Mouse (Mus musculus) gastrocnemius, postnatal 10 days (tissue): ENCODE results near the gene Atp8b5. TPM values are rescaled to one million over a fixed set of nuclear protein-coding genes. Genes with fewer than 3 reads are reported as not detected.

Source experiments
- DNase-seq: peaks from one replicate; pipeline ENCODE4 v3.0.0; 2021; ENCODE audit warnings: mixed read lengths
- long read RNA-seq, 2 experiments: library from polyadenylated mRNA; stranded (forward); transcript quantifications; one replicate each; pipeline ENCODE4 v2.0.0; 2021
- total RNA-seq, 2 experiments: library from RNA; stranded (reverse); gene quantifications; 2 replicates each; pipeline ENCODE4 v1.2.3; 2021

Gene Atp8b5
- under 1 TPM; 0.05 to 0.11 TPM for total RNA-seq
- long read RNA-seq, experiment 1, result 0 reads
- long read RNA-seq, experiment 2, partial matches to known transcripts, result 1 of 1 reads
- long read RNA-seq, experiment 2, other reads (novel, unspliced or antisense), result 0 of 1 reads

DNA sequence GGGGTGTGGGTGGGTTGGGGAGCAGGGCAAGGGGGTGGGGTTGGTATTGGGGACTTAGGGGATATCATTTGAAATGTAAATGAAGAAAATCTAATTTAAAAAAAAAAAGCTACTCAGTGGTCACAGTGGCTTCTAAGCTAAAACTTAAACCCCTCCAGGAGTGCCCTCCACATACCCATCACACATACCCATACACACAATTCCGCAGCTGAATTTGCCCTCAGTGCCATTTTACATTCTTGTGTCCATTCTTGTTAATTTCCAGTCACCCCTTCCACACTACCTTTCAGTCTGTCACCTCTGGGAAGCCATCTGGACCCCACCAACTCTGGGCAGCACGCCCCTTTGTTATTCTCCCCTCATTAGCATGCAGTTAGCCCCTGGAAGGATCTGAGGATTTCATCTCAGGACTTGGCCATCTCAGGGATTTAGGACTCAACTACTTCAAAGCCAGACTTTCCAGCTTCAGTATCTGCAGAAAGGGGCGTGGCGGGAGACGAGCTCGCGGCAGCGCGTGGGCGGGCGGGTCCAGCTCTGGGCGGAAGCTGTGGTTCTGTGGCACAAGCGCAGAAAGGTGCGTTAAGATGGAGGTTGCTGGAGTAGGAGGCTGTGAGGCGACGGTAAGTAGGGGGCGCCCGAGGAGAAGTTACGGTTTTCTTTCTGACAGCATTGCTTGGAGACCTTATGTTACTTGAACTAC lies at the start of gene Atp8b5:
Gene Atp8b5 (plus strand): TSS at position 537 of the 700 bp plus-strand sequence.
- peak; percentile 70 for DNase-seq

DNA sequence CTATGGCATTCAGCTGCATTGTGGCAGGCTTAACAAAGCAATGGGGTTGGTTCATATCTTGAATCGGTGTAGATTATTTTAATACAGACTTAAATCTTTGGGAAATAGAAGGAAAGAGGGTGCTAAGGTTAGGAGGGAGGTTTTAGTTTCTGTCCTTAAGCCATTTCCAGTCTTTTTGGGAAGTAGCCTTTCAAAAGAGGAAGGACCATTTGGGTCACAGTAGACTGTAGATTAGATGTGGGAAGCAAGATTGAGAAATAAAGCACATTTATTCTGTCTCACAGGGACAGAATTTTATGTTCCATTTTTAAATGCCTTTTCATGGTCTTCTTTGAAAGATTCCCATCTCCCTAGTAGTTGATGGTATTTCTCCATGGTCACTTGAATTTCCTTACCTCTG lies 49.0 kb upstream of the Atp8b5 start:
- no peak for DNase-seq

GRCm38 (mm10) chr4:43231821-43232220 lies 35.1 kb upstream of the Atp8b5 start:
- no peak for DNase-seq

- DNase-seq, result no peak
These were observed 34.0 kb upstream of the Atp8b5 start for GRCm38 (mm10) chr4:43232985-43233384.

DNA sequence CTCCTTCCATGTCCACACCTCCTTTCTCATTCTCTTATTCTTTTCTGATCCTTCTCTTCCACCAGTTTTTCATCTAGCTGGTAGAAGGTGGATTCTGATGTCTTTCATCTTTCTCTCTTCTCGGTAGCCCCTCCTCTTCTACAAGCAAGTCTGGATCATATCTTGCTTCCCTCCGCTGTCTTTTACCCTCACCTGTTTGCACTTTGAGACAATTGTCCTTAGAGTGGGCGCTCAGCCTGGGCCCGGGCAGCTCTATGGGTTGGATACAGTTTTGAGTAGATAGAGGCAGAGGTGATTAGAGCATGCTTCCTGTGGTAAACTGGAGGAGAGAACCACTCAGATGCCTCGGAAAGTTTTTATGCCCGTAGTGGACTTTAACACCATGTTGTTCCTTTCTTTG lies 33.5 kb upstream of the Atp8b5 start:
- DNase-seq, result no peak

DNA sequence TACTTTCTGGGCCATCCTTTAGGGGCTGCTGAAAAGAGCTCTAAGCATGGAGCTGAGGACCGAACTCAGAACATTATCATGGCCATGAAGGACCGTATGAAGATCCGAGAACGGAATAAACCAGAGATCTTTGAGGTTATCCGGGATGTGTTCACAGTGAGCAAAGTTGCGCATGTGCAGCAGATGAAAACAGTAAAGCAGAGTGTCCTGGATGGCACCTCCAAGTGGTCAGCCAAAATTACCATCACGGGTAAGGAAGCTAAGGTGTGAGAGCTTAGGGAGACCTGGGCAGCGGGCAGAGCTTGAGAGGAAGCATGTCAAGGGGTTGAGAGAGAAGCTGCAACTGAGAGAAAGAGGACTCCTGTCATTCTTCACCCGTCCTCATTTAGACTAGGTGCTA lies 30.1 kb upstream of the Atp8b5 start:
- no peak for DNase-seq

- DNase-seq, result no peak
These were observed 26.2 kb upstream of the Atp8b5 start for GRCm38 (mm10) chr4:43240716-43241115.

- no peak for DNase-seq
These were observed 22.9 kb upstream of the Atp8b5 start for GRCm38 (mm10) chr4:43244022-43244421.

GRCm38 (mm10) chr4:43245776-43246175 lies 21.2 kb upstream of the Atp8b5 start:
- no peak for DNase-seq

GRCm38 (mm10) chr4:43248026-43248425 lies 18.9 kb upstream of the Atp8b5 start:
- no peak for DNase-seq

DNA sequence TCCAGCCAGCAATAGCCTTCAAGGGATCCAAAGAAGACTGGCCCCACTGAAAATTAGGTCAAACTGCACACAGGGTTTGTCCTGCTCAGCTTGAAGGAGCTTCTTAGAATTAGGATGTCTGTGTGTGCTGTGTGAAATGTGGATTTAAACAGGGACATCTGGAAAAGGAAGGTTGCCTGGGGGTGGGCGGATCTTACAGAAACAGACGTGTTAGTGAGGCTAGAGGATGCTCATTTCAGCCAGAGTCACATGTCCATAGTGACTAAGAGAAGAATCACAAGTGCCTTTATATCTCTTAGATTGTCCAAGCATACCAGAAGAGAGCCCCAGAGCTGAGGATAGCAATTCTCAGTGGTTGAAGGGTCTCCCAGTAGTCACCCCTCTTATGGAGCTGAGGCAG lies 18.1 kb upstream of the Atp8b5 start:
- no peak for DNase-seq

GRCm38 (mm10) chr4:43251269-43251668 lies 15.7 kb upstream of the Atp8b5 start:
- DNase-seq, result no peak

DNA sequence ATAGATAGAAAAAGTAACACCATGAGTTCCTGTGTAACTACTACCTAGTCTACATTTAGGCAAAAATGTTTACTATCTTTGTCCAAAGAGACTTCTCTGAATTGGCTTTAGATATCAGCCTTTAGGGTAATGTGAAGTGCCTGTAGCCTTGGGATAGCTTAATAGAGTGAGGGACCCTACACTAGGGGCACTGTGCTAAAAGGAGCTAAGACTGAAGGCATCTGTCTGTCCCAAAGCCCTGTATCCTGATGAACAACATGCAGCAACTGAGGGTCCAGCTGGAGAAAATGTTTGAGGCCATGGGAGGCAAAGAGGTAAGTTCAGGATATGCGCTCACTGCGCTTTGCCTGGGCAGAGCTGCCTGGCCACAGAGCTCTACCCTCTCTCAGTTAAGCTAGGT lies 9.9 kb upstream of the Atp8b5 start:
- no peak for DNase-seq

DNA sequence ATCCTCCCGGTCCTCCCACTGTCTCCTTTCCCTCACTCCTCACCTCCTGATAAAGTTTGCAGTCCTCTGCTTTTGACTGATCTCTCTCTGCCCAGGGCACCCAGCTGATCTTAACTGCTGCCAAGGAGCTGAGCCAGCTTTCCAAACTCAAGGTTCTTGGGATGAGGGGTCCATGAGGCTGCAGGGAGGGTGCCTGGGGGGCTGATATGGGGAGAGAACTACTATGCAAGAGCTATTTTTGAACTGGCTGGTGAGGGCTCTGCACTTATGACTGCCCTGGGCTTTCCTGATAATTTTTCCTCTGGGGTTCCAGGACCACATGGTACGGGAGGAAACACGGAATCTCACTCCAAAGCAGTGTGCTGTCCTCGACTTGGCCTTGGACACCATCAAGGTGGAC lies 8.4 kb upstream of the Atp8b5 start:
- DNase-seq, result no peak

- DNase-seq, result no peak
These were observed 7.5 kb upstream of the Atp8b5 start for GRCm38 (mm10) chr4:43259435-43259834.

DNA sequence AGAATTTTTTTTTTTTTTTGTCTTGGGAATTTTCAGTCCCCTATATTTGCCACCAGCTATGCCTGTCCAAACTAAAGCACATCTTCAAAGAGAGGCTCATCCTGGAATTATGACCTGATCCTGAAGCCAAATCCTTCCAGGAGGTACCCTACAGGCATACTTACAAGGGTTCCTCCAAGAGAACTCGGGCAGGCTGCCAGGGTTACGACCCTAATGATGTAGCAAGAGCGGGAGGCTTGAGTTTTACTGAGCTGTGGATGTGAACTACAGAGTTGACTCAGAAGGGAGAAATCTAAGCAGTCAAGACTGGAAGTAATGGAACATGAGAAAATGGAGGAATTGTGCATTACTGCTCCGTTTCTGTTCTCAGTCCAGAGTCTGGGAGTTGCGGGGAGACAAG lies 6.9 kb upstream of the Atp8b5 start:
- peak; percentile 13 for DNase-seq

- DNase-seq, result no peak
These were observed 4.1 kb upstream of the Atp8b5 start for GRCm38 (mm10) chr4:43262821-43263220.

DNA sequence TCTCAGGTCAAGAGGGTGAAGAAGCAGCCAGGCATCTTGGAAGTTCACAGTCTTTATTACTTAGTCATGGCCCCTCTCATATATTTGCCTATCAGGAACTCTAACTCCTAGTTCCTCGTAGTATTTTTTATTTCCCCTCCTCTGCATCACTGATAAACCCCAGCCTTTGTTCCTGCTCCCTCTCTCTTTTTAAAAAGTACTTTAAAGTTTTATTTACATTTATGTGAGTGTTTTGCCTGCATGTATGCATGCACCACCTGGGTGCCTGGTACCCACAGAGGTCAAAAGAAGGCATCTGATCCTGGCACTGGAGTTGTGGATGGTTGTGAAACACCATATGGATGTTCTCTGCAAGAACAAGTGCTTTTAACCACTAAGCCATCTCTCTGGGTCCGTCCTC lies 813 bp upstream of the Atp8b5 start:
- no peak for DNase-seq

DNA sequence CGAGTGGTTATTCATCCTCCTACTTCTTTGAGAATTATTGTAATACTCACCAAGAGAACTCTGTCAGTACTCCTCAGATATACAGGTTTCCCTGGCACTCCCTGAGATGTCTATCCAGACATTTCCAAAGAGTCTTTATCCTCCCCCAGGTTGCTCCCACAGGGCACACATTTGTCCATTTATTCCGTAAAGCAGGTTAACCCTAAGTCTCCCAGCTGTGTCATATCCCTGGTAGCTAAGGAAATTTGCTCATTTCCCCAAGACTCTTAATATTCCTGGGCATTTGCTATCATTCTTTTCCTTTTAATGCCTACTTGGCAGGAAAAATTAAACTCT lies 332 bp downstream of the Atp8b5 start:
- no peak for DNase-seq

- DNase-seq, result no peak
These were observed 18.5 kb downstream of the Atp8b5 start for GRCm38 (mm10) chr4:43285476-43285875.

- DNase-seq, result no peak
These were observed 20.3 kb downstream of the Atp8b5 start for GRCm38 (mm10) chr4:43287305-43287704.

- no peak for DNase-seq
These were observed 27.0 kb downstream of the Atp8b5 start for GRCm38 (mm10) chr4:43294001-43294400.

DNA sequence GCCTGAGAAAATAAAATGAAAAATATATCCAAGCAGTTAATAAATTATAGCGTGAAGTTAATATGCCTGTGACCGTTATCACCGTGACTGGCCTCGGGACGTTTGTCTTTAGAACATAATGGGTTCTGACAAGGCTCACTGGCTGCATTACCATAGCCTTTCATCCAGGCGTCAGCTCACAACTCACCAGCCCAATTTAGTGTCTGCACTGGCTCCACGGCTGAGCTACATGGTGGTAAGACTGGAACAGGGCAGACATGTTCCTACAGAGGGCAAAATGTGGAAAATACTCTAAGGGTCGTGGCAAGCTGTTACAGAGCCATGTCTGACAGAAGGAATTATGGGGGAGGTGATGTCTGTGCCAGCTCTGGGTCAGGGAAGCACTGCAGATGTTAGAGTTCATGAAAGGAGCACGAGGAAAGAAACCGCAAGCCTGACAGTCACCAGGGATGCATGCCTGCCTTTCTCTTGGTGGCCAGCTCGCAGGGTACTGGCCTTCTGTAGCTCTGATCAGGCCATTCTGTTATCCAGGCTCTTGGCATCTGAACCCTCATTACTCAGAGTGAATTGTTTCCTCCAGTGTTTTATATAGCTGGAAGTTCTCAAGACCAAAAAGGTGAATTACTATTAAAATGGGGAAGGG lies 42.9 kb downstream of the Atp8b5 start:
- no peak for DNase-seq

DNA sequence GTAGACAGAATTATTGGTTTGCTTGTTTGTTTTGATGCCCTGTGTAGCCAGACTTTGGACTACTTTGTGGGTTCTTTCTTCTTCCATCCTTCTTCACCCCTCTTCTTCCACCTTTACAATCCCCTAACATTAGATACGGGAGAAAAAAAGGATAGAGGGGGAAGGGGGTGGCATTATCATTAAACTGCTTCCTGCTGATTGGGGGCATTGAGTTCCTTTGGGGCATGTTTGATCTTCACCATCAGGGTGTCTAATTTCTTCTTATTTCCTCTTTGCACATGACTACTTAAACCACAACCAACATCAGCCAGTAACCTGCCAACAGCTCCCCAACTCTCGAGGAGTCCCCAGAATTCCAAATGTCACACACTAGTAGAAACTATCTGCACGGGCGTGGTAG lies 54.6 kb downstream of the Atp8b5 start:
- no peak for DNase-seq
